Mouse (Mus musculus): ENCODE measurements around the gene Mgat5. TPM values are rescaled to one million over a fixed set of nuclear protein-coding genes. Genes with fewer than 3 reads are reported as not detected.

The Mgat5 gene
- polyA plus RNA-seq, 1 experiment = 13.1 TPM

DNA sequence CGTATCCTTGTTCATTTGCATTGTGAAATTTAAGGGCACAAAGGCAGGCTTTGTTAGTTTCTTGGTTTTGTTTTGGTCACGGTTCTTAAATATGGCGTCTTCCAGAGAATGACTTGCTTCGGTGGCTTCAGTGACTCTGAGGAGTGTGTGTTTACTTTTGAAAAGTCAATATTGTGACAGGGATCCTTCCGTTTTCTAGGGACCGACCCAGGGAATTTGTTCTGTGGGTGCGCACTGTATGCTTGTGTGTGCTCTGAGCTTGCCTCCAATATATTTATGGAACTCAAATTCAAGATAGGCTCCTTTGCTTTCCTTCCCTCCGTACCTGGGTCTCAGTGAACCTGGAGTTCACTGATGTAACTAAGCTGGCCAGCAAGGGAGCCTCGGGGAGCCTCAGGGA, 86.1 kb downstream of the Mgat5 start:
- no peak for DNase-seq
- H3K27me3 ChIP-seq (replicated peaks; ENCODE audit: control insufficient read depth, insufficient read depth, low read length) = no peaks in the 10 kb centered on the region
- TF ChIP-seq CTCF (conservative IDR thresholded peaks at IDR 0.05; ENCODE audit: insufficient read depth, insufficient read length, low read depth, low read length) (no peak), POLR2A (IDR thresholded peaks at IDR 0.05; ENCODE audit: low read depth, low read length) (no peak)
- no peak overlapping the region for H3K27ac ChIP-seq (ENCODE audit: insufficient read depth, low read depth, low read length)
- H3K36me3 ChIP-seq (ENCODE audit: control insufficient read depth, insufficient read depth, low read length) = no peaks in the 10 kb centered on the region
- no peaks in the 10 kb centered on the region for H3K4me1 ChIP-seq (ENCODE audit: control insufficient read depth, insufficient read depth, low read length)
- no peak overlapping the region for H3K4me3 ChIP-seq (ENCODE audit: insufficient read depth, low read depth, low read length)
- WGBS = 69% methylated on average over 9 of the region's 9 CpGs

GRCm38 (mm10) chr1:127291721-127292120, 86.9 kb downstream of the Mgat5 start:
- TF ChIP-seq POLR2A (IDR thresholded peaks at IDR 0.05; ENCODE audit: low read depth, low read length) = no peak
- TF ChIP-seq CTCF (conservative IDR thresholded peaks at IDR 0.05; ENCODE audit: insufficient read depth, insufficient read length, low read depth, low read length) = no peak
- H3K27ac ChIP-seq (ENCODE audit: insufficient read depth, low read depth, low read length) = no peak overlapping the region
- no peak for DNase-seq
- no peaks in the 10 kb centered on the region for H3K36me3 ChIP-seq (ENCODE audit: control insufficient read depth, insufficient read depth, low read length)
- H3K4me1 ChIP-seq (ENCODE audit: control insufficient read depth, insufficient read depth, low read length) = no peaks in the 10 kb centered on the region
- no peak overlapping the region for H3K4me3 ChIP-seq (ENCODE audit: insufficient read depth, low read depth, low read length)
- no peaks in the 10 kb centered on the region for H3K27me3 ChIP-seq (replicated peaks; ENCODE audit: control insufficient read depth, insufficient read depth, low read length)

GRCm38 (mm10) chr1:127293286-127293685, 88.5 kb downstream of the Mgat5 start:
- Histone ChIP-seq H3K27ac (ENCODE audit: insufficient read depth, low read depth, low read length) (no peak overlapping the region), H3K36me3 (ENCODE audit: control insufficient read depth, insufficient read depth, low read length) (no peaks in the 10 kb centered on the region), H3K4me1 (ENCODE audit: control insufficient read depth, insufficient read depth, low read length) (no peaks in the 10 kb centered on the region), H3K4me3 (ENCODE audit: insufficient read depth, low read depth, low read length) (no peak overlapping the region), H3K27me3 (replicated peaks; ENCODE audit: control insufficient read depth, insufficient read depth, low read length) (no peaks in the 10 kb centered on the region)
- no peak for TF ChIP-seq POLR2A (IDR thresholded peaks at IDR 0.05; ENCODE audit: low read depth, low read length)
- WGBS = 72% methylated on average over 5 of the region's 5 CpGs
- DNase-seq = no peak

DNA sequence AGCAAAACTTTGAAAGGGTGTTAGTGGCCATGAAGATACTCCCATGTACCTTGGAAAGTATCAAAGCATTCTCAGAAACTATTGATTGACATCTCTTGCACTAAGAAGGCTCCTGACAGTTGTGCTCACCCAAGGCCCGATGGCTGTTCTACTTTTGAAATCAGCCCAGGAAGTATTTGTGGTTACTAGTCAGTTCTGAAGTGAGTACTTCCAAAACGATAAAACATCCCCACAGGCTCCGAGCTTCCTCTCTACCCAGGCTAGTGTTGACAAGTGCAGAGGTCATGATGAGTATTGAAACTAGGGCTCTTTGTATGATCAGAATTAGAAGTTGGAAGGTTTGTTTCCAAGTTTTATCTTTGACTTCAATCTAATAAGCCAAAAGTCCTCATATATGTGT, 92.0 kb downstream of the Mgat5 start:
- 80% methylated on average over 3 of the region's 3 CpGs for WGBS
- H3K36me3 ChIP-seq (ENCODE audit: control insufficient read depth, insufficient read depth, low read length) = no peaks in the 10 kb centered on the region
- no peaks in the 10 kb centered on the region for H3K27me3 ChIP-seq (replicated peaks; ENCODE audit: control insufficient read depth, insufficient read depth, low read length)
- TF ChIP-seq POLR2A (IDR thresholded peaks at IDR 0.05; ENCODE audit: low read depth, low read length) = no peak
- TF ChIP-seq CTCF (conservative IDR thresholded peaks at IDR 0.05; ENCODE audit: insufficient read depth, insufficient read length, low read depth, low read length) = no peak
- no peak for DNase-seq
- H3K4me1 ChIP-seq (ENCODE audit: control insufficient read depth, insufficient read depth, low read length) = no peaks in the 10 kb centered on the region
- no peak overlapping the region for H3K27ac ChIP-seq (ENCODE audit: insufficient read depth, low read depth, low read length)
- H3K4me3 ChIP-seq (ENCODE audit: insufficient read depth, low read depth, low read length) = no peak overlapping the region

DNA sequence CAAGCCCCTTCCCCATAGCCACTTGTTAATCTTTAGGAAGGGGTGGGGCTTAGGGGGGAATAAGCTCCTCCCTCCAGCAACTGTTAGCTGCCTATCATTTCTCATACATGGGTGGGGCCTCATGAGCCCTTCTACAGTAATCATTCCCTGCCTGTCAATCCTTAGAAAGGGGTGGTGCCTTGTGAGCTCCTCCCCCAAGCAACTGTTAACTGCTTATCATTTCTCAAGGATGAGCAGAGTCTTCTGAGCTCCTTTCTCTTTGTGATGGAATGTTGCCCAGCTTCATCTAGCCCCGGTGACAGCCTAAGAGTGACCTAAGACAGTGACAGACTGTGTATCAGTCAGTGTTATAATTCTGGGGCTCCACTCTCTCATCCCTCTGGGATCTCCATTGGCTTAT, 95.0 kb downstream of the Mgat5 start:
- H3K4me1 ChIP-seq (ENCODE audit: control insufficient read depth, insufficient read depth, low read length) = no peaks in the 10 kb centered on the region
- TF ChIP-seq POLR2A (IDR thresholded peaks at IDR 0.05; ENCODE audit: low read depth, low read length) (no peak), CTCF (conservative IDR thresholded peaks at IDR 0.05; ENCODE audit: insufficient read depth, insufficient read length, low read depth, low read length) (no peak)
- no peaks in the 10 kb centered on the region for H3K36me3 ChIP-seq (ENCODE audit: control insufficient read depth, insufficient read depth, low read length)
- no peak for DNase-seq
- H3K27ac ChIP-seq (ENCODE audit: insufficient read depth, low read depth, low read length) = no peak overlapping the region
- no peaks in the 10 kb centered on the region for H3K27me3 ChIP-seq (replicated peaks; ENCODE audit: control insufficient read depth, insufficient read depth, low read length)
- WGBS = 91% methylated on average over 1 of the region's 1 CpGs
- no peak overlapping the region for H3K4me3 ChIP-seq (ENCODE audit: insufficient read depth, low read depth, low read length)

GRCm38 (mm10) chr1:127301038-127301437, 96.2 kb downstream of the Mgat5 start:
- Histone ChIP-seq H3K4me1 (ENCODE audit: control insufficient read depth, insufficient read depth, low read length) (no peaks in the 10 kb centered on the region), H3K4me3 (ENCODE audit: insufficient read depth, low read depth, low read length) (no peak overlapping the region), H3K27ac (ENCODE audit: insufficient read depth, low read depth, low read length) (no peak overlapping the region), H3K36me3 (ENCODE audit: control insufficient read depth, insufficient read depth, low read length) (no peaks in the 10 kb centered on the region), H3K27me3 (replicated peaks; ENCODE audit: control insufficient read depth, insufficient read depth, low read length) (no peaks in the 10 kb centered on the region)
- no peak for TF ChIP-seq CTCF (conservative IDR thresholded peaks at IDR 0.05; ENCODE audit: insufficient read depth, insufficient read length, low read depth, low read length)
- TF ChIP-seq POLR2A (IDR thresholded peaks at IDR 0.05; ENCODE audit: low read depth, low read length) = no peak
- 80% methylated on average over 6 of the region's 6 CpGs for WGBS
- no peak for DNase-seq

DNA sequence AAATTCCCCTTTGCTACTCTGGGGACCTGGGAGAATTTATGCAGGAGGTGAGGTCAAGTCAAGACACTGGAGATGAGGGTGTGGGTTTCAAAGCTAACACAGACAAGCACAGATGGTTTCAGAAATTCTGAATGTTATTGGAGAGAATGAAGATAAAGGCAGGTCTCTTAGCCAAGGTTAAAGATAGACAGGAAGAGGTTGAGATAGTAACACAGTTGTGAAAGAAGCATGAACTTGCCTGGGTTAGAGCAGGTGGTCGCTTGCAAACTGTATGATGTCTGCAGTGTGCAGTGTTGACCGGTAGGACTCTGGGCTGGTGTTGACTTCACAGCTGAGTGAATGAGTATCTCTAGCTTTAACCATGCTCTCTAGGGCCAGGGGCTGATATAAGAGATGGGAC, 97.8 kb downstream of the Mgat5 start:
- WGBS = 77% methylated on average over 2 of the region's 2 CpGs
- H3K27ac ChIP-seq (ENCODE audit: insufficient read depth, low read depth, low read length) = no peak overlapping the region
- H3K27me3 ChIP-seq (replicated peaks; ENCODE audit: control insufficient read depth, insufficient read depth, low read length) = no peaks in the 10 kb centered on the region
- DNase-seq = no peak
- H3K4me3 ChIP-seq (ENCODE audit: insufficient read depth, low read depth, low read length) = no peak overlapping the region
- H3K36me3 ChIP-seq (ENCODE audit: control insufficient read depth, insufficient read depth, low read length) = no peaks in the 10 kb centered on the region
- no peaks in the 10 kb centered on the region; the same call in 1 of the 2 replicates for H3K4me1 ChIP-seq (ENCODE audit: control insufficient read depth, insufficient read depth, low read length)
- TF ChIP-seq CTCF (conservative IDR thresholded peaks at IDR 0.05; ENCODE audit: insufficient read depth, insufficient read length, low read depth, low read length) = no peak
- no peak for TF ChIP-seq POLR2A (IDR thresholded peaks at IDR 0.05; ENCODE audit: low read depth, low read length)

DNA sequence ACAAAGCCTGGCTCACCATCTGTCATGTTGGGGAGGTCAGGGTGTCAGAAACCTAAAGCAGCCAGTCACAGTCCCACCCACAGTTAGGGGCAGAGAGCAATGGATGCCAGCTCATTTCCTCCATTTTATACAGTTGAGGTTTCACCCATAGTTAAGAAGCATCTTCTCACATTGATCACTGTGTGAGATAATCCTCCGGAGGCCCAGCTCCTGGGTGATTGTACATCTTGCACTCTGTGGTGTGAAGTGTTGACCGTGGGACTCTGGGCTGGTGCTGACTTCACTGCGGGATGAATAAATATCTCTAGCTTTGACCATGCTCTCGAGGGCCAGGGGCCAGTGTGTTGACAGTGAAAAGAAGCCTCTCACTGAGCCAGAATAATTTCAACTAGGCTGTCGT, 99.0 kb downstream of the Mgat5 start:
- WGBS = 94% methylated on average over 5 of the region's 5 CpGs

More for the DNA sequence above, 99.0 kb downstream of the Mgat5 start:
- Histone ChIP-seq H3K4me1 (ENCODE audit: control insufficient read depth, insufficient read depth, low read length) (no peaks in the 10 kb centered on the region; the same call in 1 of the 2 replicates), H3K4me3 (ENCODE audit: insufficient read depth, low read depth, low read length) (no peak overlapping the region), H3K27ac (ENCODE audit: insufficient read depth, low read depth, low read length) (no peak overlapping the region), H3K36me3 (ENCODE audit: control insufficient read depth, insufficient read depth, low read length) (no peaks in the 10 kb centered on the region), H3K27me3 (replicated peaks; ENCODE audit: control insufficient read depth, insufficient read depth, low read length) (no peaks in the 10 kb centered on the region)
- TF ChIP-seq POLR2A (IDR thresholded peaks at IDR 0.05; ENCODE audit: low read depth, low read length) = no peak
- TF ChIP-seq CTCF (conservative IDR thresholded peaks at IDR 0.05; ENCODE audit: insufficient read depth, insufficient read length, low read depth, low read length) = no peak
- no peak for DNase-seq
